Mouse (Mus musculus) ES-Bruce4 (cell line): ENCODE measurements around the gene Fat3.

ENCODE experiments used
- CTCF ChIP-seq: IDR thresholded peaks from one replicate; pipeline ENCODE4 v1.8.1; 2011; ENCODE audit warnings: low read depth, low read length
- EP300 ChIP-seq: IDR thresholded peaks from 2 replicates; pipeline ENCODE4 v1.6.1; 2011; ENCODE audit warnings: low read depth, low read length; ENCODE audit not compliant: insufficient read depth
- POLR2A ChIP-seq: IDR thresholded peaks from one replicate; pipeline ENCODE4 v1.8.1; 2011; ENCODE audit warnings: low read length; ENCODE audit not compliant: insufficient read depth

DNA sequence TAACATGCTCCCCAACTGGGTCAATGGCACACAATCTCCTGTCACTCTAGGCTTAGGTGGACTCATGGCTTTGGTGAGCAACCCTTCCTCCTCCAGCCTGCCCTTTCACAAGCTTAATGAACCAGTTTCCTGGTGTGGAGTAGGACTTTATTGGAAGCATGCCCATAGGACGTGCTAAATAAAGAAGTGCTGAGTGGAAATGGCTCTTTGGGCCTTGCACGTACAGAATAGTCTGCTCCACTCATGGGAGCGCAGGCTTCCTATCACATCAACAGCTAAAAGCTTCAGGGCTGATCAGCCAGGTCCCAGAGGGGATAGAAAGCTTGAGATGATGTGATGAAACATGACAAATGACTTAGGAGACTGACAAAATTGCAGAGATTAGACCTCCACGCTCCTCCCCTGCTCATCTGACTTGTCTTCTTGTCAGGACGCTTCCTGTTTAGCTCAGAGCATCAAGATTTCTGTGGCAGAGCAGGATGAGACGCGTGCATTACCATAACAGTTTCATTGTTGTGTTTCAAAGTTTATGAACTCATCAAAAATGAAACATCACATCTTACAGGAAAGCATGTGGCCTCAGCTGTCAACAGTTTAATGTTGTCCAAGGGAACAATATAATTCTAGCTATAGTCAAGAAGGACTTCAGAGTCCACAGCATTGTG is 386.1 kb downstream of the Fat3 start:
- TF ChIP-seq CTCF (no peak), POLR2A (no peak), EP300 (no peak)
